Mouse (Mus musculus): ENCODE measurements at regions not wholly inside any gene's neighbourhood (a gene's known extent, or its start where the extent isn't known, plus 50 kb on each side); places are given as distances from the start of the nearest gene placed in this dataset.

GRCm38 (mm10) chr6:51332841-51333240 lies 99.6 kb upstream of the Nfe2l3 start:
- DNase-seq (ENCODE audit: low spot score) = no peak

- no peak for DNase-seq (ENCODE audit: low spot score)
Observed at GRCm38 (mm10) chr6:51333722-51334360, 98.6 kb upstream of the Nfe2l3 start.

GRCm38 (mm10) chr6:51335314-51335713 lies 97.2 kb upstream of the Nfe2l3 start:
- no peak for DNase-seq (ENCODE audit: low spot score)

GRCm38 (mm10) chr6:51339301-51339700 lies 93.2 kb upstream of the Nfe2l3 start:
- DNase-seq (ENCODE audit: low spot score) = no peak

- DNase-seq (ENCODE audit: low spot score) = no peak
Observed at GRCm38 (mm10) chr6:51347721-51348120, 84.7 kb upstream of the Nfe2l3 start.

GRCm38 (mm10) chr6:51349771-51350170 lies 82.7 kb upstream of the Nfe2l3 start:
- no peak for DNase-seq (ENCODE audit: low spot score)

GRCm38 (mm10) chr6:51355041-51355440 lies 77.4 kb upstream of the Nfe2l3 start:
- no peak for DNase-seq (ENCODE audit: low spot score)

GRCm38 (mm10) chr6:51361611-51362180 lies 70.8 kb upstream of the Nfe2l3 start:
- DNase-seq (ENCODE audit: low spot score) = no peak

- DNase-seq (ENCODE audit: low spot score) = peak; percentile 33
Observed at GRCm38 (mm10) chr6:51362475-51363226, 69.8 kb upstream of the Nfe2l3 start.

GRCm38 (mm10) chr6:51364776-51365175 lies 67.7 kb upstream of the Nfe2l3 start:
- no peak for DNase-seq (ENCODE audit: low spot score)

- DNase-seq (ENCODE audit: low spot score) = no peak
Observed at GRCm38 (mm10) chr6:51369771-51370170, 62.7 kb upstream of the Nfe2l3 start.

GRCm38 (mm10) chr6:51372357-51372756 lies 60.1 kb upstream of the Nfe2l3 start:
- DNase-seq (ENCODE audit: low spot score) = no peak

GRCm38 (mm10) chr6:51378436-51378835 lies 54.0 kb upstream of the Nfe2l3 start:
- no peak for DNase-seq (ENCODE audit: low spot score)

- DNase-seq (ENCODE audit: low spot score) = no peak
Observed at GRCm38 (mm10) chr6:51379074-51379473, 53.4 kb upstream of the Nfe2l3 start.

GRCm38 (mm10) chr6:51379560-51380274 lies 52.8 kb upstream of the Nfe2l3 start:
- DNase-seq (ENCODE audit: low spot score) = peak; percentile 20

- no peak for DNase-seq (ENCODE audit: low spot score)
Observed at GRCm38 (mm10) chr6:51380275-51380575, 52.2 kb upstream of the Nfe2l3 start.

- DNase-seq (ENCODE audit: low spot score) = no peak
Observed at GRCm38 (mm10) chr6:51381465-51381864, 51.0 kb upstream of the Nfe2l3 start.
